Mouse (Mus musculus): ENCODE data around the gene Myo5a.

Gene Myo5a

GRCm38 (mm10) chr9:75070457-75071028, at the start of gene Myo5a:
TSS of gene Myo5a (plus strand) at chr9:75071015.
- DNase-seq (ENCODE audit: low read depth, low spot score): no peak

DNA sequence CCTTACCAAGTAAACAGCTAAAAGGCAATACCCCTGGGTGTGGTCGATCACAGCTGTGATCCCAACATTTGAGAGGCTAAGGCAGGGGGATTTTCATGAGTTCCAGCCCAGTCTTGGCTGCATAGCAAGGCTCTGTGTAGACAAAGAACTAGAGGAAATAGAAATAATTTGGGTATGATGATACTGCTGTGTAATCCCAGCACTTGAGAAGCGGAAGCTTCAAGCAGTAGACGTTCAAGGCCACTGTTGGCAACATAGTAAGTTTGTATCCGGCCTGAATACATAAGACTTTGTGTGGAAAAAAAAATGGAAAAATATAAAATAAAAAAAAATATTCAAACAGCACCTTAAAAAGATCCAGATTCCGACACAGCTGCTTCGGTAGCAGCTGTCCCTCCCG, 48.3 kb upstream of the Myo5a start:
- DNase-seq (ENCODE audit: low read depth, low spot score): no peak

DNA sequence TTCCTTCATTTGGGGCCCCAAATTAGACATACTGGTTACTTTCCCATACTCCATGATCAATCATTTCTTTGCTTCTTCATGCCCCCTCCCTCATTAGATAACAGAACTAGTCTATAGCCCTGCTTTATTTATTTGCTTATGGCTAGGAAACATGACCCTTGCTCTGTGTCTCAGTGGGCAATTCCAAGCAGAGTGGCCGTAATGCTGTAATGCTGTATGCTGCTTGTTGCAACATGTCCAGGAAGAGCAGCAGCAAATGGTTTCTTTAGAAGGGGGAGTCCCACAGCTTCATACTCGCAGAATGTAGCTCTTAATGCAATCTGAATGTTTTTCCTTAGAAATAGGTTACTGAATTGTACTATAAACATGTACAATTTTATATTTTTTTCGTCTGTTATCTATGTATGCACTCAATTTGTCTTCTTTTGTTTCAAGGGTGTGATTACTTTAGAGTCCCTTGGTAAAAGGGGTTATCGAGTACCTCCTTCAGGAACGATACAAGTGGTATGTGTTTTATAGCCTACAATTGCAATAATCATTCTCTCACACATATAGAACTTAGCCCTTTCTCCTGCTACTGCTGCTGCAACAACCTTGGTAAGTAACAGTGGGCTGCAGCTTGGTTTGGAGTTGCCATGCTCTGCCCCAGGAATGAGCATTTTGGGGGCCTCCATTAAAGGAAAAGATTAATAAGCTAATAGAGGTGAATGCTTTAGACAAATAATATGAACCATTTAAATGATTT, 47.5 kb upstream of the Myo5a start:
- no peak for DNase-seq (ENCODE audit: low read depth, low spot score)

DNA sequence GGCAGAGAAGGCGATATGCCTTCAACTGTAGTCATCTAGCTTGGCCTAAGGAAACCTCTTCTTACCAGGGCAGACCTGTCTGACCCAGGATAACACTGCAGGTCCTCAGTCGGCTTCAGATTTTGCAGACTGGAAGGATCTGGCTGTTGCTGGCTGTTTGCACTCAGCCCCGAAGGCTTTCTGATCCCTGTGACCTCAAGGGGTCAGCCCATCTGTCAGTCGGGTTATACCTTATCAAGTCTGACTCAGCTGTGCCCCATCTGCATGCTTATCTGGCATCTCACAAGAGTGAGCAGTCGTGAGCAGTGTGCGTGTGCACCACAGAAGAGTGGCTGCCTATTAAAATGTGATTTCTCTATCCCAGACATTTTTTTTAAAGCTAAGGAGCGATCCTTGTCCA, 46.7 kb upstream of the Myo5a start:
- no peak for DNase-seq (ENCODE audit: low read depth, low spot score)

- peak; percentile 30 for DNase-seq (ENCODE audit: low read depth, low spot score)
These were observed 45.1 kb upstream of the Myo5a start for GRCm38 (mm10) chr9:75025689-75026088.

- no peak for DNase-seq (ENCODE audit: low read depth, low spot score)
These were observed 38.4 kb upstream of the Myo5a start for GRCm38 (mm10) chr9:75032408-75032807.

GRCm38 (mm10) chr9:75033141-75033540, 37.7 kb upstream of the Myo5a start:
- peak; percentile 68 for DNase-seq (ENCODE audit: low read depth, low spot score)

DNA sequence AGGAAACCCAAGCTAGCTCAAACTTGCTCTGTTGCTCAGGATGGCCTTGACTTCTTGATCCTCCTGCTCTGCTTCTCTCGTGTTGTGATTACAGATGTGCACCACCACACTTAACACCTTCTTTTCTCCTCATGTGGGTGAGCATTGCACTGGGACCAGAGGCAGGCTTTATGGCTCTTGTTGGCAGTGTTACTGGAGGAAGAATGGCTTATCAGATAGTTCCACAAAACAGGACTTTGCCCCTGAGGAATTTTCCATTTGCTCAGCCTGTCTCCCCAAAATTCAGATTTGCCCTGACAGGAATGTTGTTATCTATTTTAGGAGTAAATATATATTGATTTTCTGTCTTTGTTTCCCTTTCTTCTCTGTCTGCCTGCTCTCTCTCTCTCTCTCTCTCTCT, 36.1 kb upstream of the Myo5a start:
- no peak for DNase-seq (ENCODE audit: low read depth, low spot score)

DNA sequence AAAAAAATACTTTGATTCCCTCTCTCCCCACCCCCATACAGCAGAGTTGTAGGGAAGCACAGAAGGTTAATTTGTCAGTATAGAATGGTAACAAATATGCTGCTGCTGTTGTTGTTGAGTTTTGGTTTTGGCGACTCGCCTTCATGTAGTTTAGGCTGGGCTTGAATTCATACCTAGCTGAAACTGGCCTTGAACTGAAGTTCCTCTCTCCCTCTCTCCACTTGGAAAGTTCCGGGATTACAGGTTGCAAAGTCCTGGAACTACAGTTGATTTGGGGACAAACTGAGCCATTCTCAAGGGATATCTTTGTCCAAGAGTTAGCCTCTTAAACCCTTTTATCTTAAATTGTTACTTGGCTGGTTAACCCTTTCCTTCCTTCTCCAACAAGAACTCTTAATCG, 34.9 kb upstream of the Myo5a start:
- DNase-seq (ENCODE audit: low read depth, low spot score): no peak

DNA sequence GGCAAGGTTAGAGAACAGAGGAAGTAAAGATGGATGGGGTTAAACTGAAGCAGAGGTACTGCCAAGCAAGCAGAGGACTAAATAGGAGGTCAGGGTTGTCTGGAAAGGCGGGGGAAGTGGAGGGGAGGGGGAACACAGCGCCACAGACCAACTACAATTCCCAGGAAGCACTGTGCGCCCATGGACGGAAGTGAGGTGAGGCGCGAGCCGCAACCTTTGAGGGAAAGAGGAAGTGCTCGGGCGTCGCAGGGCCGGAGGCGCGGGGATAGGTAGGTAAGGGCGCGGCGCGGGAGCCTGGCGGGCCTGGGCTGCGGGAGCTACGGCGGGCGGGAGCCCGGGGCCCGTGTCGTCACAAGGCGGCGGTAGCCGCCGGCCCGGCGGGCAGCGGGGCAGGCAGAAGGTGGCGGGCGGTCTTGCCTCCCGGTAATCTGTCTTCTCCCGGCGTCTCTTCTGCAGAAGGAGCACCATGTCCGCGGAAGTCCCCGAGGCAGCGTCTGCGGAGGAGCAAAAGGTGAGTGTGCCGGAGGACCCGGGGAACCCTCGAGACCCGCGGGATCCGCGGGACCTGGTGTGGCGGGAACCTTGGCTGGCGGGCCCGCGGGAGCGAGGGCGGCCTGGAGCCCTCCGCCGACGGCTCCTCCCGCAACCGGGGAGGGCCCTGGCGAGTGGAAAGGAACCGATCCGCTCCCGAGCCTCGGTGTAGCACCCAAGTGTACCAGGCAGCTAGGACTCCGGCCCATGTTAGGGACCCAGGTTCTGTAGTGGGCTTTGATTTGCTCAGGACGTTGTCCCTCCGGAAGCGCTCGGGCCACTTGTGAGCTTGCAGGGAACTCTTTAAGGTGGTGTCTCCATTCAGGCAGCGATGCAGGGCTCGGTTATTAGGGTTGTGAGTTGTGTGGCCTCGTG, 33.1 kb upstream of the Myo5a start, which contains the start of gene Arpp19:
Arpp19 (plus strand) TSS at position 164 of the 906 bp plus-strand sequence.
- DNase-seq (ENCODE audit: low read depth, low spot score): peak; percentile 91

DNA sequence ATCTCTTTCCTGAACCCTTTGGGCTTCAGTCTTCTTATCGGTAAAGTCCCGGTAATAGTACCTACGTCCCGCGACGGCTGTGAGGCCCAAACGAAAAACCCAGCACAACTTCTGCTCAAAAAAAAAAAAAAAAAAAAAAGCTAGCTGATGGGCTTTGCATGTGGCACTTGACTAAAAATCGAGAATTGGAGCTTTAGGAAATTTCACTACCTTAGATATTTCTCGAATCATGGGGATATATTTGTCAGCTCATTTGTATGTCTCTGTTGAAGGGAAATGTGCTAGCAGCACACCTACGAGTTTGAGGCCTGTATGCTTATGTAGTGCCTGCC, 32.5 kb upstream of the Myo5a start:
- DNase-seq (ENCODE audit: low read depth, low spot score): no peak

DNA sequence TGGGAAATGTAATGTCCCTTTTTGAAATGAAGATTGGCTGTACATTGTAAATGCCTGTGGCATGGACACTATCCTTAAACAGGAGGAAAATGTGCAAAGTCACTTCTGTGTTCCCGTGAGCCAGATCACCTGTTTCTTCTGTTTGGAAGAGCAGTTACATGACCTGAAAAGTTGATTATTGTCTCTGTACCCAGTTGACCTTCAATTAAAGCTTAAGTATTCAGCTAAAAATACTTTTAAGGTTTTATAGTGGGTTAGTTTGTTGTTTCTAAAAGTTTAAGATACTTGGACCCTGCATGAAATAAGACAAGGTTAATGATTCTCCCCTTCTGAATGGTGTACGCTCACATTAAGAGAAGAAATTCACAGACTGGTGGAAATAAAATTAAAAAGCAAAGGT, 30.2 kb upstream of the Myo5a start:
- no peak for DNase-seq (ENCODE audit: low read depth, low spot score)

- DNase-seq (ENCODE audit: low read depth, low spot score): no peak
These were observed 28.8 kb upstream of the Myo5a start for GRCm38 (mm10) chr9:75041840-75042525.

- DNase-seq (ENCODE audit: low read depth, low spot score): no peak
These were observed 27.6 kb upstream of the Myo5a start for GRCm38 (mm10) chr9:75043191-75043590.

DNA sequence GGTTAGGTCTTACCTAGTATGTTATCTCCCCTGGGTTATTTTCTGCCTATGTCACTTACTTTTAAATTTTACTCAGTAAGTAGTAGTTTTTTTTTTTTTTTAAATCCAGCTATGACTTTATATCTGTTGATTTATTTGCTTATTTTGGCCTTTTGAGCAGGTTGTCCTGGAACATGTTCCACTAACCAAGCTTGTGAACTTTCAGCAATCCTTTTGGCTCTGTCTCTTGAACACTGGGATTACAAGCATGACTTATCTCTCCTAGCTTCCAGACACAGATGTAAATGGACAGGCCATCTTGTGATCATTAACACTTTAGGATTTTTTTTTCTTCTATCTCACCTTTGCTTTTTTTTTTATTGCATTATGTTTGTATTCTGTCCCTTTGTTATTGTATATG, 23.7 kb upstream of the Myo5a start:
- DNase-seq (ENCODE audit: low read depth, low spot score): no peak

GRCm38 (mm10) chr9:75049100-75049499, 21.7 kb upstream of the Myo5a start:
- DNase-seq (ENCODE audit: low read depth, low spot score): no peak

GRCm38 (mm10) chr9:75050003-75050402, 20.8 kb upstream of the Myo5a start:
- DNase-seq (ENCODE audit: low read depth, low spot score): peak; percentile 82

DNA sequence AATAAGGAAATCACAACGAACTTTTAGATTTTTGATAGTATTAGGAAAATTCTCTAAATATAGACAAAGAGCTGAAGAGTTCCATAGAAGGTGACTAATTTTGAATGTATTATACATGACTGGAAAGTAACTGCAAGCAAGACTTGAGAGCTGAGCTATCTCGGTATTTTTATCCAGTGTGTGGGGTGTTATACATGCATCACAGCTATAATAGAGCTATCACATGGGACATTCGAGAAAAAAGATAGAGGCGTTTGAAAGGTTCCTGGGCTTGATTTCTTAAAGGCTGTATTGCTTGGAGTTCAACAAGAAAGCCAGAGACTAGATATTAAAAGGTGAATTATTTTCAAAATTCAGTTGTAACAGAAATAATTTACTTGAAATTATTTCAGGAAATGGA, 19.0 kb upstream of the Myo5a start:
- DNase-seq (ENCODE audit: low read depth, low spot score): no peak

- DNase-seq (ENCODE audit: low read depth, low spot score): no peak
These were observed 15.8 kb upstream of the Myo5a start for GRCm38 (mm10) chr9:75055046-75055445.

DNA sequence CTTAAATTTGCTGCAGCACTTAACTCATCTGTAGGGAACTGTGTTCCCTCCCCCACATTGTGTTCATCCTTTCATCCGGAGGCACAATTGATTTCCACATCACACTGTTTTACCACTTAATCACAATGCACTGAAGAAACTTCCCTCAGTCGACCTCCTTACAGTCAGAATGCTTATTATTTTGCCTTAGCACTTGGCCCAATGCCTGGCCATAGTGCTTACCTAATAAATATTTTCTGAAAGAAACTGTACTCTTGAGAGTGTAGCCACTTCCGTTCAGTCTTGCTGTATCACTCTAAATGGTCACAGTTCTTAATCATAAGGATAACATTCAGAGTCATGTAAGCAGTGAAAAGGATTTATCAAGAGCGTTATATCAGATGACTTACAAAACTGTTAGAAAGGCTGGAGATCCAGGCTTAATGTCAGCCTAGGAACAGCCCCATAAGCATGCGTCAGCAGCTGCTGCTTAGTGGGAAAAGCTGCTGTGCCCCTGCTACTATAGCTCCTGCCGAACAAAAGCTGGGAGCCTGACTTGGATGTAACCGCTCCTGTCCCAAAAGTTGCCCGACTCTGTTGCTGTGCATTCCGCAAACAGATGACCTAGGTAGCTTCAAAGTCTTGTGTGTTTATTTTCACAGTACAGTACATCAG, 6.0 kb upstream of the Myo5a start:
- no peak for DNase-seq (ENCODE audit: low read depth, low spot score)

DNA sequence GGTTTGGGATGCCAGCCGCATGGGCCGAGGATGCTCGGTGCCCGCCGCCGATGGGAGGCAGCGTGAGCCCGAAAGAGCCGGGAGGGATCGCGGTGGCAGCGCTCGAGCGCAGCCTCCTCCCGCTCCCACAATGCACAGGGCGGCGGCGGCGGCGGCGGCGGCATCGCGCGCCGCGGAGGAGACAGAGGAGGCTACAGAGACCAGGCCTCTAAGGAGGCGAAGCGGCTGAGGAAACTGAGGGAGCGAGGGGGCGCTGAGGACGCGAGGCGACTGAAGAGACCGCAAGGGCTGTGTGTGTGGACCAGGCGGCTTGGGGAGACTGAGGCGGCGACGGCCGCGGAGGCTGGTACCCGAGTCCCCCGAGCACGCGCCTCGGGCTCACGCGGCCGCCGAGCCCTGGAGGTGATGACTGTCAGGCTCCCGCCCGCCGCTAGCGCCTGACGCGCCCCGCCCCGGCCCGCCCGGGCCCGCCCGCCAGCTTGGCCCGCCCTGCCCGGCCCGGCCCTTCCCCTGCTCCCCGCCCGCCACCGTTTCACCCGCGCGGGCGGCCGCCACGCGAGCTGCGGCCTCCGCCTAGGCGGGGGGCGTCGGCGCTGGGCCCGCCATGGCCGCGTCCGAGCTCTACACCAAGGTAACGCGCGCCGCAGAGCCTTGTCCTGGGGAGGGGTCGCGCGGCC, 352 bp downstream of the Myo5a start:
- DNase-seq (ENCODE audit: low read depth, low spot score): peak; percentile 95

Measured in A20 (cell line).